Mouse (Mus musculus) midbrain, embryonic 13.5 days (tissue): Measurements from ENCODE around the gene 3100002H09Rik. TPM values are rescaled to one million over a fixed set of nuclear protein-coding genes. Genes with fewer than 3 reads are reported as not detected.

Experiments used
- ATAC-seq: fragments of 200-750 bp; cut with Nextera tagmentation; 2 replicates; pipeline ENCODE4 v1.8.0; 2017; ENCODE audit warnings: mild to moderate bottlenecking, moderate TSS enrichment, moderate library complexity
- H3K27ac ChIP-seq: fragments of 300-500 bp; sonication (generic); 2 replicates; pipeline ENCODE4 v1.5.1; 2015; ENCODE audit warnings: inconsistent platforms, mild to moderate bottlenecking, moderate library complexity
- H3K27me3 ChIP-seq: fragments of 300-500 bp; sonication (generic); 2 replicates; pipeline ENCODE4 v1.6.1; 2015; ENCODE audit warnings: mild to moderate bottlenecking, inconsistent platforms
- H3K36me3 ChIP-seq: fragments of 300-500 bp; sonication (generic); 2 replicates; pipeline ENCODE4 v1.6.1; 2015; ENCODE audit warnings: mild to moderate bottlenecking, inconsistent platforms
- H3K4me1 ChIP-seq: fragments of 300-500 bp; sonication (generic); replicated peaks from 2 replicates; pipeline ENCODE4 v1.6.1; 2015; ENCODE audit warnings: inconsistent platforms
- H3K4me2 ChIP-seq: fragments of 300-500 bp; sonication (generic); replicated peaks from 2 replicates; pipeline ENCODE4 v1.6.1; 2015; ENCODE audit warnings: moderate library complexity, mild to moderate bottlenecking, inconsistent platforms
- H3K4me3 ChIP-seq: fragments of 300-500 bp; sonication (generic); replicated peaks from 2 replicates; pipeline ENCODE4 v1.5.1; 2015; ENCODE audit warnings: mild to moderate bottlenecking, inconsistent platforms
- H3K9ac ChIP-seq: fragments of 300-500 bp; sonication (generic); replicated peaks from 2 replicates; pipeline ENCODE4 v1.6.1; 2015; ENCODE audit warnings: mild to moderate bottlenecking, inconsistent platforms
- H3K9me3 ChIP-seq: fragments of 300-500 bp; sonication (generic); 2 replicates; pipeline ENCODE4 v1.6.1; 2016; ENCODE audit warnings: mild to moderate bottlenecking, inconsistent platforms
- WGBS: fragments of 180-500 bp; shearing (Covaris S2); methylation state at CpG from one replicate; pipeline ENCODE4 v1.1.7; 2015; 5-methylcytosine and 5-hydroxymethylcytosine counted together
- polyA plus RNA-seq: library from polyadenylated mRNA; unstranded; fragments of >200 nt; fragmentation: Nextera tagmentation; extraction: Ambion mirVana; gene quantifications from 2 replicates; pipeline ENCODE4 v1.2.1, GENCODE M21; 2015

3100002H09Rik gene
- polyA plus RNA-seq, 1 experiment from 2014 or later: 1.1 TPM

- Histone ChIP-seq H3K36me3 (no peaks in the 10 kb centered on the region), H3K4me3 (no peak overlapping the region), H3K27ac (no peak overlapping the region), H3K9me3 (no peaks in the 10 kb centered on the region), H3K4me2 (peak overlapping the region; percentile 39), H3K9ac (0 out of 2 replicates have a peak overlapping the region, but pooled peaks have one; percentile 6), H3K27me3 (0 out of 2 replicates have a peak, but pooled peaks cover 7% of the 10 kb centered on the region), H3K4me1 (peaks cover 17% of the 10 kb centered on the region)
- 27% methylated on average over 12 of the region's 12 CpGs for WGBS
- ATAC-seq: peak; percentile 49
These were observed 29.1 kb upstream of the 3100002H09Rik start for GRCm38 (mm10) chr4:124639715-124640114.

DNA sequence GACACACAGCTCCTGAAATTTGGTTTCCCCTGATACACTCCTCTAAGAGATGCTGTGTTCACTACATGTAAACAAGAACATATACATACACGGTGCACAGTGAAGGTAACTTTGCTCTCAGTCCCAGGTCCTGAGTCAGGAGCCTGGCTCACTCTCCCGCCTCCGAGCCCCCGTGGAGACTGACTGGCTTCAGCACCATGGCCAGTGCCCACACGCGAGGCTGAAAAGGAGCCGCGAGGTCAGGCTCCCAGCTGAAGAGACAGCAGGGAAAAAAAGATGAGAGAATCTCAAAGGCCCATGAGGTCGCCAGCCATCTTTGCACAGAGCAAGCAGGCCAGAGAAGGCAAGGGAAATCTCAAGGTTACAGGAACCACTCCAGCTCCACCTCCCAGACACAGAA is 22.7 kb upstream of the 3100002H09Rik start:
- no peak for ATAC-seq

GRCm38 (mm10) chr4:124632856-124633255 is 22.3 kb upstream of the 3100002H09Rik start:
- 72% methylated on average over 10 of the region's 10 CpGs for WGBS
- 0 out of 2 replicates have a peak, but pooled peaks cover 4% of the 10 kb centered on the region for H3K27me3 ChIP-seq
- no peak for ATAC-seq

More for the DNA sequence above, 22.7 kb upstream of the 3100002H09Rik start:
- H3K27ac ChIP-seq: peak overlapping the region; percentile 51; the same call in 1 of the 2 replicates
- no peaks in the 10 kb centered on the region for H3K36me3 ChIP-seq
- no peak overlapping the region for H3K9ac ChIP-seq
- H3K27me3 ChIP-seq: 0 out of 2 replicates have a peak, but pooled peaks cover 4% of the 10 kb centered on the region
- H3K4me1 ChIP-seq: peaks cover 11% of the 10 kb centered on the region
- 8% methylated on average over 9 of the region's 9 CpGs for WGBS
- H3K4me2 ChIP-seq: no peak overlapping the region
- H3K4me3 ChIP-seq: no peak overlapping the region
- no peaks in the 10 kb centered on the region for H3K9me3 ChIP-seq

DNA sequence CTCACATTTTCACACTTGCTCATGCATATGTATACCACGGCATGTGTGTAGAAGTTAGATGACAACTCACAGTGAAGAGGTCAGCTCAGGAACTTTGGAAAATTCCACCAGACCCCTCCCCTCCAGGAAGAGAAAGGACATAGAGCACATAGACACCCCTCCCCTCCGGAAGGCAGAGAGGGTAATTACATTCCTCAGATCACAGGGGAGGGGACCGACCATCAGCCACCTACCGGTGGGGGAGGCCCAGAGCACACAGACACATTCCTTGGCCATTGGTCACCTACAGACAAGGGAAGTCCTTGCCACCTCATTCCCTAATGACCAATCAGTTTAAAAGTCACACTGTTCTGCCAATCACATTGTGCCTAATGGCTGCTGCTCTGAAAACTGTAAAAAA is 20.9 kb upstream of the 3100002H09Rik start:
- Histone ChIP-seq H3K4me2 (no peak overlapping the region), H3K9ac (no peak overlapping the region), H3K4me1 (peaks cover 16% of the 10 kb centered on the region), H3K27ac (no peak overlapping the region), H3K36me3 (no peaks in the 10 kb centered on the region), H3K27me3 (0 out of 2 replicates have a peak, but pooled peaks cover 4% of the 10 kb centered on the region), H3K4me3 (no peak overlapping the region), H3K9me3 (no peaks in the 10 kb centered on the region)
- no peak for ATAC-seq
- whole genome bisulfite sequencing: 72% methylated on average over 4 of the region's 4 CpGs

More at GRCm38 (mm10) chr4:124632856-124633255, 22.3 kb upstream of the 3100002H09Rik start:
- H3K27ac ChIP-seq: peak overlapping the region; percentile 51; the same call in 1 of the 2 replicates
- H3K9me3 ChIP-seq: no peaks in the 10 kb centered on the region
- no peak overlapping the region for H3K4me3 ChIP-seq
- H3K4me2 ChIP-seq: no peak overlapping the region
- no peak overlapping the region for H3K9ac ChIP-seq
- peaks cover 11% of the 10 kb centered on the region for H3K4me1 ChIP-seq
- H3K36me3 ChIP-seq: no peaks in the 10 kb centered on the region

GRCm38 (mm10) chr4:124626836-124627235 is 16.2 kb upstream of the 3100002H09Rik start:
- Histone ChIP-seq H3K4me3 (no peak overlapping the region), H3K27me3 (no peaks in the 10 kb centered on the region), H3K4me2 (no peak overlapping the region), H3K27ac (no peak overlapping the region), H3K9me3 (no peaks in the 10 kb centered on the region), H3K9ac (no peak overlapping the region), H3K36me3 (no peaks in the 10 kb centered on the region), H3K4me1 (peaks cover 25% of the 10 kb centered on the region)
- no peak for ATAC-seq
- 80% methylated on average over 1 of the region's 1 CpGs for WGBS

- H3K36me3 ChIP-seq: no peaks in the 10 kb centered on the region
- 0 out of 2 replicates have a peak, but pooled peaks cover 4% of the 10 kb centered on the region for H3K27me3 ChIP-seq
- H3K9ac ChIP-seq: no peak overlapping the region
- no peak overlapping the region for H3K4me3 ChIP-seq
- 0 out of 2 replicates have a peak overlapping the region, but pooled peaks have one; percentile 25 for H3K27ac ChIP-seq
- no peak overlapping the region for H3K4me2 ChIP-seq
- H3K9me3 ChIP-seq: no peaks in the 10 kb centered on the region
- no peak for ATAC-seq
- WGBS: 22% methylated on average over 7 of the region's 7 CpGs
- H3K4me1 ChIP-seq: peaks cover 36% of the 10 kb centered on the region
These were observed 13.5 kb upstream of the 3100002H09Rik start for GRCm38 (mm10) chr4:124624111-124624581.

DNA sequence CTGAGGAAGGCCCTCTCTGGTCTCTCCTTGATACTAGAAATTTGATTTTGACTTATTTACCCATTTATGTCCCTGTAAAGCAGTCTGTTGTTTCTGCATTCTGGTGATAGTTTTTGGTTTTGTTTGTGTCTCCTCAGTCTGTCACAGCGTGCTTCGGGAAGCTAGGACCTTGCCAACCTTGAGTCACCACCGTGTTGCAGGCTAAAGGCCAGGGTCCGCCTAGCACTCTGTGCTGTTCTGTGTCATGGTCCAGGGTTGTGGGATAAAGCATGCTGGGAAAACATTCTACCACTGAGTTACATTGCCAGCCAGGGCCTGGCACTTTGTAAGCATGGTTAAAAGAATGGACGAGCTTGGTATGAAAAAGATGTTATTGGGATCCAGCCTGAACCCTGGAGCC is 12.0 kb upstream of the 3100002H09Rik start:
- H3K36me3 ChIP-seq: no peaks in the 10 kb centered on the region
- WGBS: 93% methylated on average over 5 of the region's 5 CpGs
- no peak overlapping the region for H3K27ac ChIP-seq
- no peak overlapping the region for H3K4me3 ChIP-seq
- no peak for ATAC-seq
- H3K9me3 ChIP-seq: no peaks in the 10 kb centered on the region
- H3K4me2 ChIP-seq: no peak overlapping the region
- H3K9ac ChIP-seq: no peak overlapping the region
- peaks cover 4% of the 10 kb centered on the region; the same call in 1 of the 2 replicates for H3K27me3 ChIP-seq
- peaks cover 51% of the 10 kb centered on the region for H3K4me1 ChIP-seq

- WGBS: 62% methylated on average over 11 of the region's 11 CpGs
- H3K9me3 ChIP-seq: no peaks in the 10 kb centered on the region
- H3K9ac ChIP-seq: no peak overlapping the region
- peaks cover 58% of the 10 kb centered on the region for H3K4me1 ChIP-seq
- H3K36me3 ChIP-seq: no peaks in the 10 kb centered on the region
- no peak overlapping the region for H3K27ac ChIP-seq
- no peak overlapping the region for H3K4me2 ChIP-seq
- no peak overlapping the region for H3K4me3 ChIP-seq
- H3K27me3 ChIP-seq: peaks cover 4% of the 10 kb centered on the region; the same call in 1 of the 2 replicates
- ATAC-seq: no peak
These were observed 10.8 kb upstream of the 3100002H09Rik start for GRCm38 (mm10) chr4:124621406-124621805.

DNA sequence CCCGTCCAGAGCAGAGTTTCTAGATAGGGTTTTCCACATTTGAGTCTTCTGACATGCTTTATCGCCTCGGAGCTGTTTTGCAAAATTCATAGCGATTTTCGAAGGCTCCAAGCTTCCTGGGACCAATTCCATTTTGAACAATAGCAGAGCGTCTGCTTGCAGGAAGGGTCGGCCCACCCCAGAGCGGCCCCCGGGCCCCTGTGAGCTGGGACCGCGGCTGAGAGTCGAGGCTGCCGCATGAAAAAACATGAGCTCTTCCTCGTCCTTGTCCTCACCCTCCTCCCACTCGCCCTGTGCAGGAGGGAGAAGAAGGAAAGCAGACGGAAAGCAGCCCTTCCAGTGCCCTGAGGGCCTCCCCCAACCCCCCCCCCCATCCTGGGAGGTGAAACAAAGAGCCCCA is 8.0 kb upstream of the 3100002H09Rik start:
- peak overlapping the region; percentile 38 for H3K4me2 ChIP-seq
- peaks cover 55% of the 10 kb centered on the region for H3K4me1 ChIP-seq
- peak overlapping the region; percentile 21; the same call in 1 of the 2 replicates for H3K9ac ChIP-seq
- ATAC-seq: peak; percentile 56; the same call in 1 of the 2 replicates
- H3K4me3 ChIP-seq: no peak overlapping the region
- peaks cover 5% of the 10 kb centered on the region for H3K27me3 ChIP-seq
- H3K36me3 ChIP-seq: no peaks in the 10 kb centered on the region
- H3K27ac ChIP-seq: peak overlapping the region; percentile 66
- 4% methylated on average over 16 of the region's 16 CpGs for WGBS
- no peaks in the 10 kb centered on the region for H3K9me3 ChIP-seq

DNA sequence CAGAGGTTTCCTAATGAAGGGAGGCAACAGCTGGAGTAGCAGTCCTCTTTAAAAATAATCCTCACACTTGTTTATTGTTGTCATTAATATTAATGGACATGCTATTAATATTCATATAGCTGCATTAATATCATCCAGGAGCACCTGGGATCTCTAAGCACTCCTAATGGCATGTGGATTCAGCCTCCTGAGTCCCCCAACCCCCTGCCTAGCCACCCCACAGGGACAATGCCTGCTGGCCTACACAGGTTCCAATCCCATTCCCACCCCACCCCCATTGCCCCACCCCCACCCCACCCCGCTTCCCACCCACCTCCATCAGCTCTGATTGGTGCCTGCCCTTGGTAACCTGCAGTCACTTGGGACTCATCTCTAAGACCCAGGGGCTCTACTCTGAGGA is 6.0 kb upstream of the 3100002H09Rik start:
- WGBS: 14% methylated on average over 1 of the region's 1 CpGs
- H3K27ac ChIP-seq: peak overlapping the region; percentile 63
- H3K9ac ChIP-seq: no peak overlapping the region
- no peaks in the 10 kb centered on the region for H3K36me3 ChIP-seq
- H3K9me3 ChIP-seq: no peaks in the 10 kb centered on the region
- H3K27me3 ChIP-seq: peaks cover 11% of the 10 kb centered on the region
- no peak overlapping the region for H3K4me3 ChIP-seq
- 0 out of 2 replicates have a peak, but pooled peaks have one; percentile 41 for ATAC-seq
- peaks cover 60% of the 10 kb centered on the region for H3K4me1 ChIP-seq
- H3K4me2 ChIP-seq: no peak overlapping the region

DNA sequence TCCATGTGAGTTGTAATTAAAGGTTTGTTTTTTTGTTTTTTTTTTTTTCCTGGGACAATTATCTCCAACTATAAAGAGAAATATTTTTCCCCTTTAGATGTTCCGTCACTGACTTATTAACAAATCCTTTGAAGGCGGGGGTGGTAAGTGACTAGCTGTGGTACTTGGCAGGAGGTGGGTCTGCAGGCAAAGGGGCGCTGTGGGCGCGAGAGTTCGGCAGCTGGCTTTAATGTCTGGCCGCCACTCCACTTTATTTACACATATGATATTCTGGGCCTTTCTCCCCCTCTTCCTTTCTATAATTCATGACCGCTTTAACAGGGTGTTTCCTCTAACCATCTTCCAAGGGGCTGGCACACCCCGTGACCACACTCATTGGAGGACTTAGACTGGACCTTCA is 5.4 kb upstream of the 3100002H09Rik start:
- Histone ChIP-seq H3K27me3 (peaks cover 11% of the 10 kb centered on the region), H3K9ac (no peak overlapping the region), H3K9me3 (no peaks in the 10 kb centered on the region), H3K4me1 (peaks cover 54% of the 10 kb centered on the region), H3K4me3 (no peak overlapping the region), H3K36me3 (no peaks in the 10 kb centered on the region), H3K27ac (peak overlapping the region; percentile 63), H3K4me2 (no peak overlapping the region)
- ATAC-seq: peak; percentile 50; the same call in 1 of the 2 replicates
- WGBS: 44% methylated on average over 9 of the region's 9 CpGs

DNA sequence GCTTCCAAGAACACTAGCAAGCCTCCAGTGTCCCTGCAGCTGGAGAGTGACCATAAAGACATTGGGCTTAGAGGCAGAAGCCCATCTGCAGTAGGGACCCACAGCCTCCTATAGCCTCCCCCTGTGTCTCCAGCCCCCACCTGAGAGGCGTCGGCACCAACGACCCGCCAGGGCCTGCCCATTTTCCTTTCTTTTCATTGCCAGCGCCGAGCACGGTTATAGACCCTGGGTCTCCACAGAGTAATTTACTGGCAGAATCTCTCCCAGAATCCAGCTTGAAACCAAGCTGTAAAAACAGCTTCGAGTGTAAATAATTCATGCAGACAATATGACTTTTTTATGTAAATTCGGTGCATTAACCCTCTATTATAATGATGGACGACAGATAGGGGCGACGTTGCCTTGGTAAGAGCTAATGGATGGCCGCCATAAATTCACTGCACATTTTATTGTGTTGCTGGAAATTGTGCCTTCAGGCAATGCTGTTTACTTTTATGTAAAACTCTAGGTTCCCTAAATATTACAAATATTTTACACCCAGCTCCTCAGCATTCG is 4.9 kb upstream of the 3100002H09Rik start:
- H3K9ac ChIP-seq: no peak overlapping the region
- H3K4me1 ChIP-seq: peaks cover 54% of the 10 kb centered on the region
- 44% methylated on average over 14 of the region's 14 CpGs for WGBS
- 0 out of 2 replicates have a peak, but pooled peaks have one; percentile 7 for ATAC-seq
- H3K27ac ChIP-seq: peak overlapping the region; percentile 79
- H3K9me3 ChIP-seq: no peaks in the 10 kb centered on the region
- H3K27me3 ChIP-seq: peaks cover 11% of the 10 kb centered on the region
- H3K4me2 ChIP-seq: no peak overlapping the region
- no peaks in the 10 kb centered on the region for H3K36me3 ChIP-seq
- no peak overlapping the region for H3K4me3 ChIP-seq
